In genomic region chr17:27028909-27029308, GRCm38 (mm10) we compare ENCODE assay signal across 8 mouse cellular contexts. TPM values are rescaled to one million over a fixed set of nuclear protein-coding genes. Genes with fewer than 3 reads are reported as not detected.
DNase-seq lines count a peak whose midpoint lies in the region; ATAC-seq and TF ChIP-seq lines count a peak whose summit lies in the region.

Bak1 (minus strand) TSS chr17:27029009.

- no peak for DNase-seq in lung, embryonic 14.5 days
- DNase-seq in lung, postnatal 4 days: no peak
- DNase-seq in embryonic facial prominence, embryonic 14.5 days (ENCODE audit: low spot score): no peak
- no peak for DNase-seq in limb, embryonic 10.5 days (ENCODE audit: low spot score)
- DNase-seq in kidney, postnatal 36 days: no peak
- DNase-seq in kidney, adult 11 months: no peak

- ATAC-seq in lung, embryonic 14.5 days (ENCODE audit: insufficient read depth): no peak
- no peak for ATAC-seq in embryonic facial prominence, embryonic 14.5 days (ENCODE audit: low read depth)
- no peak for ATAC-seq in heart, embryonic 16.5 days (replicated peaks; ENCODE audit: extremely low read depth, insufficient read depth, low FRiP score)
- ATAC-seq in neural tube, embryonic 15.5 days (ENCODE audit: low FRiP score): no peak

- no peaks in the 10 kb centered on the region for H3K9me3 ChIP-seq in lung, embryonic 14.5 days (ENCODE audit: low read depth, low read length)
- no peaks in the 10 kb centered on the region for H3K9me3 ChIP-seq in embryonic facial prominence, embryonic 14.5 days (ENCODE audit: control insufficient read depth, low read length)
- H3K9me3 ChIP-seq in heart, embryonic 16.5 days (replicated peaks; ENCODE audit: control insufficient read depth, low read length): no peaks in the 10 kb centered on the region
- H3K9me3 ChIP-seq in limb, embryonic 10.5 days (replicated peaks): no peaks in the 10 kb centered on the region
- no peaks in the 10 kb centered on the region for H3K9me3 ChIP-seq in neural tube, embryonic 15.5 days (replicated peaks)

- WGBS in lung, embryonic 14.5 days: 65% methylated on average over 3 of the region's 4 CpGs
- 74% methylated on average over 3 of the region's 4 CpGs for whole genome bisulfite sequencing in embryonic facial prominence, embryonic 14.5 days
- 46% methylated on average over 2 of the region's 4 CpGs for WGBS in heart, embryonic 16.5 days
- WGBS in limb, embryonic 10.5 days: 88% methylated on average over 1 of the region's 4 CpGs
- WGBS in neural tube, embryonic 15.5 days: 93% methylated on average over 2 of the region's 4 CpGs

- H3K4me1 ChIP-seq in lung, embryonic 14.5 days (ENCODE audit: insufficient read depth): peaks cover 5% of the 10 kb centered on the region; the same call in 1 of the 2 replicates
- H3K4me1 ChIP-seq in embryonic facial prominence, embryonic 14.5 days (ENCODE audit: control insufficient read depth, insufficient read depth, low read length): peaks cover 9% of the 10 kb centered on the region; the same call in 1 of the 2 replicates
- peaks cover 16% of the 10 kb centered on the region for H3K4me1 ChIP-seq in heart, embryonic 16.5 days (ENCODE audit: control insufficient read depth, insufficient read depth, low read length)
- H3K4me1 ChIP-seq in limb, embryonic 10.5 days: peaks cover 34% of the 10 kb centered on the region
- peaks cover 17% of the 10 kb centered on the region for H3K4me1 ChIP-seq in neural tube, embryonic 15.5 days

- peak within 1 kb of the TSS; percentile 98 for H3K9ac ChIP-seq in lung, embryonic 14.5 days
- H3K9ac ChIP-seq in embryonic facial prominence, embryonic 14.5 days (ENCODE audit: low read depth, low read length): peak within 1 kb of the TSS; percentile 98
- H3K9ac ChIP-seq in heart, embryonic 16.5 days (ENCODE audit: low read length): peak within 1 kb of the TSS; percentile 99
- H3K9ac ChIP-seq in neural tube, embryonic 15.5 days (replicated peaks): peak within 1 kb of the TSS; percentile 91

- peak within 1 kb of the TSS; percentile 93 for H3K4me2 ChIP-seq in lung, embryonic 14.5 days
- H3K4me2 ChIP-seq in embryonic facial prominence, embryonic 14.5 days (ENCODE audit: low read depth, low read length): peak within 1 kb of the TSS; percentile 81
- H3K4me2 ChIP-seq in heart, embryonic 16.5 days (ENCODE audit: low read depth, low read length): peak within 1 kb of the TSS; percentile 93
- H3K4me2 ChIP-seq in neural tube, embryonic 15.5 days: peak within 1 kb of the TSS; percentile 88

- peak within 1 kb of the TSS; percentile 75 for H3K4me3 ChIP-seq in lung, embryonic 14.5 days (ENCODE audit: low read depth, low read length)
- peak within 1 kb of the TSS; percentile 79 for H3K4me3 ChIP-seq in embryonic facial prominence, embryonic 14.5 days (ENCODE audit: low read depth, low read length)
- H3K4me3 ChIP-seq in heart, embryonic 16.5 days (ENCODE audit: low read length): peak within 1 kb of the TSS; percentile 92
- H3K4me3 ChIP-seq in limb, embryonic 10.5 days: peak within 1 kb of the TSS; percentile 72
- H3K4me3 ChIP-seq in neural tube, embryonic 15.5 days (replicated peaks): peak within 1 kb of the TSS; percentile 63

- H3K27ac ChIP-seq in lung, embryonic 14.5 days (ENCODE audit: low read depth): peak within 1 kb of the TSS; percentile 84
- H3K27ac ChIP-seq in embryonic facial prominence, embryonic 14.5 days (replicated peaks; ENCODE audit: low read depth, low read length): peak within 1 kb of the TSS; percentile 79
- peak within 1 kb of the TSS; percentile 89 for H3K27ac ChIP-seq in heart, embryonic 16.5 days (ENCODE audit: low read length)
- H3K27ac ChIP-seq in limb, embryonic 10.5 days: peak within 1 kb of the TSS; percentile 94
- H3K27ac ChIP-seq in neural tube, embryonic 15.5 days (replicated peaks): peak within 1 kb of the TSS; percentile 77

- no peak for TF ChIP-seq CTCF in lung, embryonic 14.5 days (IDR thresholded peaks at IDR 0.05; ENCODE audit: low read depth)

- no peaks in the 10 kb centered on the region for H3K27me3 ChIP-seq in lung, embryonic 14.5 days (ENCODE audit: insufficient read depth, low read length)
- no peaks in the 10 kb centered on the region for H3K27me3 ChIP-seq in embryonic facial prominence, embryonic 14.5 days (replicated peaks; ENCODE audit: control insufficient read depth, insufficient read depth, low read length)
- H3K27me3 ChIP-seq in heart, embryonic 16.5 days (ENCODE audit: control insufficient read depth, insufficient read depth, low read length): no peaks in the 10 kb centered on the region
- H3K27me3 ChIP-seq in limb, embryonic 10.5 days (ENCODE audit: low read depth, poor library complexity, severe bottlenecking): no peaks in the 10 kb centered on the region
- no peaks in the 10 kb centered on the region for H3K27me3 ChIP-seq in neural tube, embryonic 15.5 days (replicated peaks)

- H3K36me3 ChIP-seq in lung, embryonic 14.5 days (ENCODE audit: insufficient read depth): peaks cover 20% of the 10 kb centered on the region
- H3K36me3 ChIP-seq in embryonic facial prominence, embryonic 14.5 days (ENCODE audit: control insufficient read depth, insufficient read depth, low read length): peaks cover 24% of the 10 kb centered on the region
- H3K36me3 ChIP-seq in heart, embryonic 16.5 days (ENCODE audit: control insufficient read depth, insufficient read depth): peaks cover 7% of the 10 kb centered on the region
- peaks cover 26% of the 10 kb centered on the region for H3K36me3 ChIP-seq in limb, embryonic 10.5 days
- H3K36me3 ChIP-seq in neural tube, embryonic 15.5 days: peaks cover 16% of the 10 kb centered on the region

RNA-seq across cellular contexts. Expression of gene Bak1, which starts in this region (rescaled TPM):
- polyA plus RNA-seq in lung, embryonic 14.5 days (2014; fragmentation: Nextera tagmentation; extraction: Ambion mirVana): 12.0 and 13.8 TPM in 2 replicates
- polyA plus RNA-seq in embryonic facial prominence, embryonic 14.5 days (2014; fragmentation: Nextera tagmentation; extraction: Ambion mirVana): 9.0 and 9.8 TPM in 2 replicates
- 5.8 and 6.2 TPM in 2 replicates for polyA plus RNA-seq in heart, embryonic 16.5 days (2015; fragmentation: Nextera tagmentation; extraction: Ambion mirVana)
- polyA plus RNA-seq in limb, embryonic 10.5 days (2016; fragmentation: Nextera tagmentation; extraction: Ambion mirVana): 3.7 and 4.6 TPM in 2 replicates
- polyA plus RNA-seq in neural tube, embryonic 15.5 days (2015; fragmentation: Nextera tagmentation; extraction: Ambion mirVana): 4.5 TPM in 2 replicates
